Mouse (Mus musculus): ENCODE data around the gene Aknad1.

The Aknad1 gene

GRCm38 (mm10) chr3:108786520-108786919 lies 47.1 kb downstream of the Aknad1 start:
- no peak for DNase-seq (ENCODE audit: extremely low spot score, low read depth, low spot score)

DNA sequence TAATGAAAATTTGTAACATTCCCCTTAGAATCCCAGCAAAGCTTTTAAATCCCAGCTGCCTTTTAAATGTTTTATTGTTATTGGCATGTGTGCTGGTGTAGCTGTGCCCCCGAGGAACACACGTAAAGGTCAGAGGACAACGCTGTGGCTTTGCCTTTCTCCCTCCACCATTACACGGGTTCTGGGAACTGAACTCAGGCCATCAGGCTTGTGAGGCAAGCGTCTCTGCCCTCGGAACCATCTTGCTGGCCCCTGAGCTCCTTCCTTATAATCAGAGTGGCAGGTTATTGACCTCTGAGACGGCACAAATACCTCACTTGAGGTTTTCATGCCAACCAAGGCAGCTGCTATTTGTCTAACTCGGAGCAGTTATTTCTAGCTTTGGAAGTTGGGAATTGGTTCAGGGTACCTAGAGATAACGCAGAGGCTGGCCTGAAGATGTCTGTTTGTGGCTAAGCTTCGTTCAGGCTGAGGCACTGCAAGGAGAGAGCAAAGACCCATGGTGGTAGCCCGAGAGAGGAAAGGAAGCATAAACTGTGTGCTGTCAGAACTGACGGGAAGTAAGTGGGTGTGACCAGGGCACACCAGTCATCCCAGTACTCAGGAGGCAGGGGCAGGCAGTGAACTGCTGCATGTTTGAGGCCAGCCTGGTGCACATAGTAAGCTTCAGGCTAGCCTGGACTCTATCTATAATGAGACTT lies 48.4 kb downstream of the Aknad1 start:
- peak; percentile 46 for DNase-seq (ENCODE audit: extremely low spot score, low read depth, low spot score)

DNA sequence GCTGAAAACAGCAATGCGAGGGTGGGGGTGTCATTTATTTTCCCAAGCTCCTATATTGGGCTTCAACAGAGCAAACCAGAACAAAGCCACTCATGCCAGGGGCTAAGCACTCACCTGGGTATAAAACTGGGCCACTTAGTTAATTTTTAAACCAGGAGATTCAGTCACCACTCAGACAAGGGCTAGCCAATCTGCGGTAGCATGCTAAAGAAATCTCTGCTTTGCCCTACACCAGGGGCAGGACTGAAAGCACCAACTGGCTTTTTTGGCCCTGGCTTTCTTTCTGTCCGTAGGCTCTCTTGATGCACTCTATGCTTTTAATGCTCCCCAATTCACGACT lies 49.0 kb downstream of the Aknad1 start:
- DNase-seq (ENCODE audit: extremely low spot score, low read depth, low spot score): no peak

GRCm38 (mm10) chr3:108789299-108789698 lies 49.8 kb downstream of the Aknad1 start:
- peak; percentile 62 for DNase-seq (ENCODE audit: extremely low spot score, low read depth, low spot score)

DNA sequence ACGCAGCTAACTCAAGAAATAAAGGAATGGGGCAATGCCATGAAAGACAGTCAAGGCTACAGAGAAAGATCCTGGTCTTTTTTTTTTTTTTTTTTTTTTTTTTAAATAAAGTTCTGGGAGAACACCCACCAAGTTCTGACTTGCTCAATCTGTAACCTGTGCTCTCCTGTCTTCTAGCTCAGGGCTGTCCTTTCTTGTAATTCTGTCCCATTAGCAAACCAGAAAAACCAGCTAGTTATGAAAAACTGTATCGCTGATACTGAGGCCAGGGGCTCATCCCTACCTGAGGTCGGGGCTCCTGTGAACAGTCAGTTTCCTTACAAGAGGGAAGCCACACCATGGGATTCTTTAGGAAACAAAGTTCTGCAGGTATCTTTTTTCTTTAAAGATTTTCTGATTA lies 51.0 kb downstream of the Aknad1 start:
- DNase-seq (ENCODE audit: extremely low spot score, low read depth, low spot score): no peak

DNA sequence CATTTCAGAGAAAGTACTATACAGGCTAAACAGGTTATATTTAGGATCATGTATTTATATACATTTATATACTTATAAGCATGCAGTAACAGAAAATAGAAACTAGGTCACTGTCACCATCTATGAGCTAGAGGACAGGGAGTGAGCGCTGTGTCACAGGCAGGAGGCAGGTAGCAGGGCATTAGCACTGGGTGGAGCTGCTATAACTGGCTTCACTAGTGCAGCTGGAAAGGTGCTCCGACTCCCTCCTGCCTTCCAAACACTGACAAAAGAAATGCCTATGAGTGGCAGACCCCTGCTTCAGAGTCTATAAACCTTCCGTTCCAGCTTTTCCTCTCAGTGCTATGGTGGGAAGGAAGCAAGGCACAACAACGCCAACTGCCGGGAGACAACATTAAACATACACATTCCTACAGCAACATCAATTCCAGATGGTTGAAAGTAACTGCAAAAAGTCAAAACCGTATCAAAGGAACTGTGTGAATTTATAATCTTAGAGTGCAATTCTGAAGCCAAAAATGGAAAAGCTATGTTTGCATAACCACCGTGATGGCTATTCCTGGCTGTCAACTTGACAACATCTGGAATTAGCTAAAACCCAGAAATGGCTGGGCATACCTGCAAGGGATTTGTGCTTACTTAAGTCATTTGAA lies 51.7 kb downstream of the Aknad1 start:
- DNase-seq (ENCODE audit: extremely low spot score, low read depth, low spot score): no peak

DNA sequence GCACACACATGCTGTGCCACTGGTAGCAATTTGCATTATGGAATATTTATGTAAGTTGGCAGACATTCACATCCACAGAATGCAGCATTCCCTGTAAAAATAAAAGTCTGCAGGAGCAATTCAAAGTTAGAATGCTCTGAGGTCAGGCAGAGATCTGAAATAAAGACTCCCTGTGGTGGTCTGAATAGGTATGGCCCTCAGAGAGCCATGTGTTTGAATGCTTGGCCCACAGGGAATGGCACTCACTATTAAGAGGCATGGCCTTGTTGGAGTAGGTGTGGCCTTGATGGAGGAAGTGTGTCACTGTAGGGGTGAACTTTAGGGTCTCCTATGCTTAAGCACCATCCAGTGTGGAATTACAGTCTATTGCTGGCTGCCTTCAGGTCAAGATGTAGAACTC lies 53.0 kb downstream of the Aknad1 start:
- no peak for DNase-seq (ENCODE audit: extremely low spot score, low read depth, low spot score)

DNA sequence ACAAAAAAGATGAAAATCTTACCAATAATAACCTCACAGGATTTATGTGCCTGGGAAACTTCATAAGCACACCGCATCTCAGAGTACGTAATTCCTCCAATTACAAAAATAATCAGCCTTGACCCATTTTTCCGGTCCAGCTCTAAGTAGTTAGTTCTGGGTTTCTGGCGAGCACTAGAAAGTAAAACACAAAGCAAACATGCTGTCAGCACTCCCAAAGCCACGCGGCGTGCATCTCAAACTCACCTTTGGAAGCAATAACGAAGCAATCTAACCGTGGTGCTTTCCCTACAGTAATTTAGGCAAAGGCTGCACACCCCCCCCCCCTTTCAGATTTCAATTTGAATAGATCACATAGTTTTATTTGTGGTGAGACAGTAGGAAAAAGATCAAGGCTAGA lies 55.3 kb downstream of the Aknad1 start:
- DNase-seq (ENCODE audit: extremely low spot score, low read depth, low spot score): no peak

DNA sequence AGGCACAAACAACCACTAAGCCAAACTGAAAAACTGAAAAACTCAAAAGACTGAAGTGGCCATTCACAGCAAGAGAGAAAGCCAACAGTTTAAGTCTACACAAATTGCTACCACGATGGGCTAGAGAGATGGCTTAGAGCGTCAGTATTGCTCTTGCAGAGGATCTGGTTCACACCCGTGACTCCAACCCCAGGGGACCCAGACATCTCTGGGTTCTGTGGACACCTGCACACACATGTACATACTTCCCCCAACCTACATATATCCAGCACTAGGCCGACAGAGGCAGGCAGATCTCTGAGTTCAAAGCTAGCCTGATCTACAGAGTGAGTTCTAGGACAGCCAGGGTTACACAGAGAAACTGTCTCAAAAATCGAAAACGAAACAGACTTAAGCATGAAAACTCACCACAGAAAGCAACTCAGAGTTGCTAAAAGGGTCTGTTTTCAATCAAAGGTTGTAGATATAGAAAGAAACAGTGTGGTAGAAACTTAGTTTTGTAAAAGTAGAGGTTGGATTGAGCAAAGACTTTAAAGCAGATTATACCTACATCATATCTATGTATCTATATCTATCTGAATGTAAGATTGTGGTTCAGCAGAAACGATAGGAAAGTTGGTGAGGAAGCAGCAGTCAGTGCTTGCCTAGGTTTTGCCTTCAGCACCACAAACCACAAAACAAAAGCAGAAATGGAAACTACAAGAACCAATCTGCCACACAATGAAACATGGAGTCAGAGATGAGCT lies 56.3 kb downstream of the Aknad1 start:
- DNase-seq (ENCODE audit: extremely low spot score, low read depth, low spot score): no peak

DNA sequence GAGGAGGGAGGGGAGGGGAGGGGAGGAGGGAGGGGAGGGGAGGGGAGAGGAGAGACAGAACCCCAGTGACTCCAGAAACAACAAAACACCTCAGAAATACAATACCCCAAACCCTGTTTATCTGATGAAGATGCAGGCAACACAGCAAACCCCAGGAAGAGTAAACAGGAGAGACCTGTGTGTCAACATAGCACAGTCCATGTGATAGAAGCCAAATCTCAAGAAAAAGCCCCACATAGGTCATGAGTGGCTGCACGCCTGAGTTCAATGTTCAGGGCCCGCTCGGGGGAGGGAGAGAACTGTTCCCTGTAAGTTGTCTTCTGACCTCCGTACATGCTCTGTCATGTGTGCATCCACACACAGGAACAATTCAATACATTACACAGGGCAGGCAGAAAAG lies 56.9 kb downstream of the Aknad1 start:
- DNase-seq (ENCODE audit: extremely low spot score, low read depth, low spot score): no peak

DNA sequence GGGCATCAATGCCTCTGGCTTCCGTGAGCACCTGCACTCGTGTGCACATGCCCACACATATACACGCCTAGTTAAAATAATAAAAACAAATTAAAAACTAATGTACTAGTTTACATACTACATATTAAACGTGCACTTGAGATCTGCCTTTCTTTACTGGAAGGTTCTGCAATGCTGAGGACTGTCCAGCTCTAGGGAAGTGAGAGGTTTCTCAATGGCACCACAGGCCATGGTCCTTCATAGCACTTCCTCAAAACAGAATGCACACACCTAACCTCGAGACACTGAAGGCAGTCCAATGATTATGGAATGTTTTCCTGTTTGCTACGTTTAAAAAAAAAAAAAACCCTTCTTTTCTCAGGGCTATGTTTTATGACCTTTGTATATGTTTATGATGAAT lies 58.3 kb downstream of the Aknad1 start:
- no peak for DNase-seq (ENCODE audit: extremely low spot score, low read depth, low spot score)

GRCm38 (mm10) chr3:108798375-108798774 lies 58.9 kb downstream of the Aknad1 start:
- DNase-seq (ENCODE audit: extremely low spot score, low read depth, low spot score): no peak

- no peak for DNase-seq (ENCODE audit: extremely low spot score, low read depth, low spot score)
Measured at GRCm38 (mm10) chr3:108805622-108806021, 66.2 kb downstream of the Aknad1 start.

GRCm38 (mm10) chr3:108810747-108811263 lies 71.3 kb downstream of the Aknad1 start:
- no peak for DNase-seq (ENCODE audit: extremely low spot score, low read depth, low spot score)

DNA sequence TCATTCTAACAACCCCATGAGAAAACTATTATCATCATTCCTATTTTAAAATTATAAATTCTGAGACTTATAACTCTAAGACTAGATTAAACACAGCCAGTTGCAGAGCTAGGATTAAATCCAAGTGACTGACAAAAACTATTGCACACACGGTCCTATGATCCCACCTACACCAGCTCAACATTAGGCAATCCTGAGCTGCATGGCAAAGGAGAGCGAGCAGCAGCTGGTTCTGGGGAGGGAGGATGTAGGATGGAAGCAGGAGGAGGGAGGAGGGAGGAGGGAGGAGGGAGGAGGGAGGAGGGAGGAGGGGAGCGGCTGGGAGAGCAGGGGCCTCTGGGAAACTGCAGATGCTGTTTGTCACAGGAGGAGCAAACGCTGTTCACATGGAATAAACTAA lies 76.2 kb downstream of the Aknad1 start:
- no peak for DNase-seq (ENCODE audit: extremely low spot score, low read depth, low spot score)

DNA sequence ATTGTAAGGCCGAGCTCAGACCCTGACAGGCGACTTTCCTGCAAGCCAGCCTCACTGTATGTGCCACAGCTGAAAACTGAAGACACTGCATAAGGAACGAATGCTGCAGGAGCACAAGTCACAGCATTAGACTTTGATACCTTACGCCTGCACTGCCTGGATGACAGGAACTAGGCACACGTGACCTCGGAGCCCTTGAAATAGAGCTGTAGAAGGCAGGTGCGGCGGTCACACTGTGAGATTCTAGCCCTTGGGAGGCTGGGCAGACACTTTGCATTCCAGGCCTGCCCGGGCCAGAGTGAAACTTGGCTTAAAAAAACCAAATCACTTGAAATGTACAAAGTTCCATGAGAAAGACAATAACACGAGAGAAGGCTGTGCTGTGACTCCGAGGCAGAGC lies 91.0 kb downstream of the Aknad1 start:
- no peak for DNase-seq (ENCODE audit: extremely low spot score, low read depth, low spot score)

GRCm38 (mm10) chr3:108831750-108832149 lies 92.3 kb downstream of the Aknad1 start:
- no peak for DNase-seq (ENCODE audit: extremely low spot score, low read depth, low spot score)

All from hindlimb bud, embryonic 11.5 days (tissue).